In the genomic region with DNA sequence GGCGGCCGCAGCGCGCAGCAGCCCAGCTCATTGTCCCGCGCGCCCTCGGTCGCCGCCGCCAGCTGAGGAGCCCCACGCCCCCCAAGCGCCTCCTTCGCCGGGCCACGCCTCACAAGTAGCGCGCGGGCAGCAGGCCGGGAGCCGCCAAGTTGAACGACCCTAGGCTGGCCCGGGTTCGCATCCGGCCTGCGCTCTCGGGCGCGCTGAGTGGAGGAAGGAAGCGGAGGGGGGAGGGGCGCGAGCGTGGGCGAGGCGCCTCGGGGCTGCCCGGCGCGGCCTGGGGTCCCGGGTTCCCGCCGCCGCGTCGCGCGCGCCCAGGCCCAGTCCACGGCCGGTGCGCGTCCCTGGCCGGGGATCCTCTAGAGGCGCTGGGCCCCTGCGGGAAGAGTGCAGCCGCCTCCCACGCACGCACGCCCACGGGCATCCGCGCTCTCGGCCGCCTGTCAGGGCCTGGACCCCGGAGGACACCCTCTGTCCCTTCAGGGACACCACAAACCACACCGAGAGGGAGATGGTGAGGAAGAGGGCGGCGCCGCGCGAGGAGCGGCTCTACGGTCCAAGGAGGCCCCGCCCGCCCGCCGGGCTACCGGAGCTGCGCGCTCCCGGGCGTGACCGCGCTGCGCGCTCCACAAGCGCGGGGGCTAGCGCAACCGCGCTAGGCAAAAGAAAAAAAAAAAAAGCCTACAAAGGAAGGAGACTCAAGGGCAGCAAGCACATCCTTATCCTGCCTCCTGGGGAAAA, we compare ENCODE assay signal across 8 mouse cellular contexts. TPM values are rescaled to one million over a fixed set of nuclear protein-coding genes. Genes with fewer than 3 reads are reported as not detected.
A peak's percentile ranks its signal among the peaks of the same experiment; 100 is the strongest.
DNase-seq lines count a peak whose midpoint lies in the region; ATAC-seq lines count a peak whose summit lies in the region.

Gene Dclk2 (minus strand): TSS at position 510 of the 741 bp plus-strand sequence.

- H3K27ac ChIP-seq in embryonic facial prominence, embryonic 13.5 days, result peak within 1 kb of the TSS; percentile 39; the same call in 1 of the 2 replicates
- no peak within 1 kb of the TSS for H3K27ac ChIP-seq in limb, embryonic 11.5 days (replicated peaks; ENCODE audit: low read depth, low read length)
- H3K27ac ChIP-seq in midbrain, embryonic 13.5 days, result peak within 1 kb of the TSS; percentile 97

- peak within 1 kb of the TSS; percentile 97 for H3K4me2 ChIP-seq in embryonic facial prominence, embryonic 13.5 days
- peak within 1 kb of the TSS; percentile 92 for H3K4me2 ChIP-seq in limb, embryonic 11.5 days (ENCODE audit: low read depth, severe bottlenecking)
- H3K4me2 ChIP-seq in midbrain, embryonic 13.5 days (replicated peaks), result peak within 1 kb of the TSS; percentile 68

- H3K4me1 ChIP-seq in embryonic facial prominence, embryonic 13.5 days, result peaks cover 19% of the 10 kb centered on the region
- 0 out of 2 replicates have a peak, but pooled peaks cover 4% of the 10 kb centered on the region for H3K4me1 ChIP-seq in limb, embryonic 11.5 days (ENCODE audit: control insufficient read depth, insufficient read depth, low read length)
- peaks cover 38% of the 10 kb centered on the region for H3K4me1 ChIP-seq in midbrain, embryonic 13.5 days (replicated peaks)

- peak; percentile 76 for DNase-seq in layer of hippocampus, adult 11-12 months (ENCODE audit: low spot score)
- no peak for DNase-seq in layer of hippocampus, adult 9-10 months (ENCODE audit: low spot score)
- DNase-seq in heart, adult 18-20 months, result peak; percentile 74 to 85
- DNase-seq in kidney, adult 11 months, result peak; percentile 54
- DNase-seq in limb, embryonic 11.5 days (ENCODE audit: low spot score), result peak; percentile 80
- peak; percentile 41 for DNase-seq in spleen, adult 12 weeks (ENCODE audit: low spot score)

- WGBS in embryonic facial prominence, embryonic 13.5 days, result under 1% methylated on average over 90 of the region's 91 CpGs
- WGBS in limb, embryonic 11.5 days, result under 1% methylated on average over 77 of the region's 91 CpGs
- under 1% methylated on average over 88 of the region's 91 CpGs for WGBS in midbrain, embryonic 13.5 days

- 0 out of 2 replicates have a peak, but pooled peaks cover 4% of the 10 kb centered on the region for H3K36me3 ChIP-seq in embryonic facial prominence, embryonic 13.5 days
- H3K36me3 ChIP-seq in limb, embryonic 11.5 days (ENCODE audit: control insufficient read depth, insufficient read depth, low read length), result no peaks in the 10 kb centered on the region
- H3K36me3 ChIP-seq in midbrain, embryonic 13.5 days, result peaks cover 11% of the 10 kb centered on the region

- H3K27me3 ChIP-seq in embryonic facial prominence, embryonic 13.5 days, result peaks cover 15% of the 10 kb centered on the region
- peaks cover 15% of the 10 kb centered on the region for H3K27me3 ChIP-seq in limb, embryonic 11.5 days (ENCODE audit: control insufficient read depth, insufficient read depth, low read length)
- H3K27me3 ChIP-seq in midbrain, embryonic 13.5 days, result no peaks in the 10 kb centered on the region

- H3K9ac ChIP-seq in embryonic facial prominence, embryonic 13.5 days, result peak within 1 kb of the TSS; percentile 86
- peak within 1 kb of the TSS; percentile 76 for H3K9ac ChIP-seq in limb, embryonic 11.5 days (ENCODE audit: low read length)
- H3K9ac ChIP-seq in midbrain, embryonic 13.5 days (replicated peaks), result peak within 1 kb of the TSS; percentile 94

- H3K9me3 ChIP-seq in embryonic facial prominence, embryonic 13.5 days, result no peaks in the 10 kb centered on the region
- no peaks in the 10 kb centered on the region for H3K9me3 ChIP-seq in limb, embryonic 11.5 days (ENCODE audit: control insufficient read depth, low read length)
- H3K9me3 ChIP-seq in midbrain, embryonic 13.5 days, result no peaks in the 10 kb centered on the region

- H3K4me3 ChIP-seq in embryonic facial prominence, embryonic 13.5 days, result peak within 1 kb of the TSS; percentile 83
- H3K4me3 ChIP-seq in limb, embryonic 11.5 days (ENCODE audit: low read depth, low read length), result peak within 1 kb of the TSS; percentile 74
- H3K4me3 ChIP-seq in midbrain, embryonic 13.5 days (replicated peaks), result peak within 1 kb of the TSS; percentile 90

- peak; percentile 83 for ATAC-seq in embryonic facial prominence, embryonic 13.5 days (ENCODE audit: insufficient number of reproducible peaks, insufficient read depth, low FRiP score, low TSS enrichment, low read depth)
- ATAC-seq in limb, embryonic 11.5 days (ENCODE audit: insufficient number of reproducible peaks, low FRiP score, low TSS enrichment, low read depth), result peak; percentile 75; the same call in 1 of the 2 replicates
- ATAC-seq in midbrain, embryonic 13.5 days, result peak; percentile 90

RNA-seq across cellular contexts. Expression of gene Dclk2, which starts in this region (rescaled TPM):
- 14.1 and 18.0 TPM in 2 replicates for polyA plus RNA-seq in embryonic facial prominence, embryonic 13.5 days (2015; fragmentation: Nextera tagmentation; extraction: Ambion mirVana)
- total RNA-seq in heart, adult 18-20 months (2021), result 1 to 10 TPM in 1 of 2 experiments, under 1 TPM in 1; 0.99 to 1.3 TPM
- 3.8 and 4.5 TPM in 2 replicates for polyA plus RNA-seq in limb, embryonic 11.5 days (2014; fragmentation: Nextera tagmentation; extraction: Ambion mirVana)
- 77.4 and 79.2 TPM in 2 replicates for polyA plus RNA-seq in midbrain, embryonic 13.5 days (2015; fragmentation: Nextera tagmentation; extraction: Ambion mirVana)
